Mouse (Mus musculus) thymus, postnatal 0 days (tissue): ENCODE data around the gene Prdm16. TPM values are rescaled to one million over a fixed set of nuclear protein-coding genes. Genes with fewer than 3 reads are reported as not detected.

Source experiments
- DNase-seq: peaks from one replicate; pipeline ENCODE4 v3.0.0-alpha.2; 2015; ENCODE audit warnings: low spot score
- polyA plus RNA-seq: library from polyadenylated mRNA; unstranded; fragments of >200 nt; fragmentation: Nextera tagmentation; extraction: Ambion mirVana; gene quantifications from 2 replicates; pipeline ENCODE4 v1.2.1, GENCODE M21; 2015

Prdm16 gene
- polyA plus RNA-seq, 1 experiment from 2014 or later: 6.6 TPM

DNA sequence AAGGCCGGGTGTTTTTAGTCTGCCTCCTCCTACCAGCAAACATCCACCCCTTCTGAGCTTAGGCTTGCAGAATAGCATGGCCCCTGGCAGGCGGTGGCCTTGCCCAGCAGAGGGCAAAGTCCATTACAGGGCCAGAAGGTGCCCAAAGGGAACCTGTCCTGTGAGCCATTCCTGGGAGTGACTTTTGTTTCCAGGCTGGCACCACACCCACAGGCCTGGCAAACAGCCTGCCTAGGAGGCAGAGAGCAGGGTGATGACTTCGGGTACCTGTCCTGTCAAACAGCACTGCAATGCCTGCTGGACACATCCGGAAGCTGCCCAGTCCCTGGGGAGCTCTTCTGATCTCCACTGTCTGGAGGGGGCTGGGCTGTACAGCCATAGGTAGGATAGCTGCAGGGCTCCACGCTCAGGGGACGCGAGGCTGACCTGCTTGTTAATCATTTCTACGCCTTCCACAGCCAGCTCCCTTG lies 342.4 kb downstream of the Prdm16 start:
- no peak for DNase-seq

DNA sequence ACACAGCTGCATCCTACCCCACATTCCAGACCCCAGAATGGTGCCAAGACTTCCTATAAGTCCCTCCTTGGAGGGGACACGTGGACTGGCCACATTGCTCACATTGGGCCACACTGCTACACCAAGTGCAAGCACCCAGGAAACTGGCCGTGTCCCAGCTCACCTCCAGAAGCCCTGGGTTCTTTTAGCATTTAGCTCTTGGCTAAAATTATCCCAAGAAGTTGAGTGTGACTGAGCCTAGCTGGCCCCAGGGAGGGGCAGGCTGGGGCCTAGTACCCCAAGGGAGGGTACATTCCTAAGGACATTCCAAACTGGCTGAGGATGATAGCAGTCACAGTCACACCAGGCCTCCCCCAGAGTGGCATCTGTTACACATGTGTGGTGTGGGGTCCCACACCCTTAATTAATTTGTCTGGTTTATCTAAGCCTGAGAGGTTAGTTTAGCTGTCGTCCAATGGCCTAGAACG lies 342.9 kb downstream of the Prdm16 start:
- DNase-seq: no peak

DNA sequence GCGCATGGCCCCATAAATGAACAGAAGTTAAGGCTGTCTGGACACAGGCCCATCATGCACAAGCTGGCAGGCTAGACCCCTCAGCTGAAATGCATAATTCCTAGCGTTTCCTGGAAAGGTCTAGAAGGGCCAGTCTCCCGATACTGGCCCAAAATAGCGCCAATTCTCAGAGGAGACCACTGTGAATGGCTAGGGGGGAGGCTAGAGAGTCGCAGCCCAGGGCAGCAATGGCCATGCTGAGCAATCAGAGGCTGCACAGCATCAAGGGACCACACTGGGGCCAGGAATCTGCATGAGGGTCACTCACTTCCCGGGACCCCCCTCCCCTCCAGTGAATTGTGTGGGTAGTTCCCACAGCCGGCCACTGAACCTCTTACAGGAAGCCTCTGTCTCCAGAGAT lies 353.0 kb downstream of the Prdm16 start:
- no peak for DNase-seq

DNA sequence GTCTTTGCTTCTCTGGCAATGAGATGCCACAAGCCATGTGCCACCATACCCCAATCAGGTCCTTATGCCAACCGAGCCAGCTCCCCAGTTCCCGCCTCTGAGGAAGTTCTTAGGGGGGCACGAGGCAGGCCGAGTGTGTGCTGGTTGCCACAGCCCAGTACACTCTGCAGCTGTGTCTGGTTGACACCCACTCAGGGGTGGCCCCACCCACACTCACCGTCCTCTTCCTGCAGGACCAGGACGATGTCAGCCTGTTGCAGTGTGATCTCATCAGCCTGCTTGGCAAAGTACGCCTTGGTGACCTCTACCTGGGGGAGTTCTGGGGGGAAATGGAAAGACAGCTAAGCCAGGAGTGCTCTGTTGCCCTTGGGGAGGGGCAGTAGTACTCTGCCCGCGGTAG lies 357.2 kb downstream of the Prdm16 start:
- DNase-seq: no peak

DNA sequence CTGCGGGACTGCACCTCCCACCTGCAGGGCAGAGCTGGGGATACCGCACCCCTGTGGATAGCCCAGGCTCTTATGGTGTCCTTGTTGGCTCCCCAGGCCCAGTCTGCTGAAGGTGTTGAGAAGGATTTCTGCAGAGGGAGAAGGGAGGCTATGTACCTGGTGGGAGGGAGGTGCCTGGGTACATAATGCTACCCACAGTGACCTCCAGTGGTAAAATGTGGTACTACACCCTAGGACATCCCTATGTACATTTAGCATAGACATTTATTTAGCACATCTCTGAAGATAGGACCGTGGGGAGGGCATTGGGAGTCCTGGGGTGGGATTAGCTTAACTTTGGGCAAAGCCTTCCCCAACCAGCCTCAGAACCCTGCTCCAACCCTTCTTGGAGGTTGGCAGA lies 363.7 kb downstream of the Prdm16 start:
- peak; percentile 37 for DNase-seq

DNA sequence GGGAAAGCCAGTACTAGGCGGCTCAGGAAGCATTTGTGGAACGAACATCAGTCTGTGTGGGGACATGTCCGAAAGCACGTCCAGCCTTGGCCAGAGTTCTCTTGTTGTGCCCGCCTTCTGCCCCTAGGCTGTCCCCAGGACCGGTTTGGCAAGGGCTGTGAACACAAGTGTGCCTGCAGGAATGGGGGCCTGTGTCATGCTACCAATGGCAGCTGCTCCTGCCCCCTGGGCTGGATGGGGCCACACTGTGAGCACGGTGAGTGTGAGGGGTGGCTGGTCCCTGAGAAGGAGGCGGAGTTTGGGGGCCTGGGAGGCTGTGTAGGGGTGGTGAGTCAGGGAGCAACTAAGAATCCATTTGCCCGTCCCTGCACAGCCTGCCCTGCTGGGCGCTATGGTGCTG lies 367.2 kb downstream of the Prdm16 start:
- no peak for DNase-seq

DNA sequence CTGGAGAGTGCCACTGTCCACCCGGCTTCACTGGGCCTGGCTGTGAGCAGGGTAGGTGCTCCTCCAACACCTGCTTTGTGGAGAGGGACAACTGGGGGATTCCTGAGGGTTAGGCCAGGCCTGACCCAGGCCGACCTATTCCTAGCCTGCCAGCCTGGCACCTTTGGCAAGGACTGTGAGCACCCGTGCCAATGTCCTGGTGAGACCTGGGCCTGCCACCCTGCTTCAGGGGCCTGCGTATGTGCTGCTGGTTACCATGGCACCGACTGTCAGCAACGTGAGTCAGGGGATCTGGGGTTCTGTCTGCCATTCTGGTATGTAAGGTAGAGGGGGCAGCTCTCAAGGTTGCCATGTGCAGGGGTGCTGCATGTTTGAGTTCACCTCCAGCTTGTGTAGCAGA lies 369.2 kb downstream of the Prdm16 start:
- DNase-seq: no peak

Other genes with a start within 250 kb of the Prdm16 start
- gene Actrt2, start 31.0 kb upstream of the Prdm16 start, polyA plus RNA-seq: not detected in 2 replicates
- 0.03 and 0.04 TPM in 2 replicates for gene Ttc34, start 200.6 kb upstream of the Prdm16 start, polyA plus RNA-seq
- gene Mmel1, start 232.7 kb upstream of the Prdm16 start, polyA plus RNA-seq: 0.22 and 0.26 TPM in 2 replicates